Mouse (Mus musculus) CD4-positive, CD25-positive, alpha-beta regulatory T cell, adult 9 weeks (primary cell): ENCODE results near the gene Stk39. TPM values are rescaled to one million over a fixed set of nuclear protein-coding genes. Genes with fewer than 3 reads are reported as not detected.

Source experiments
- polyA plus RNA-seq: library from polyadenylated mRNA; unstranded; fragments of 100-300 nt; shearing (Covaris generic); gene quantifications from one replicate; pipeline ENCODE4 v1.2.1, GENCODE M21; 2017

Stk39 gene
- 9.6 TPM for polyA plus RNA-seq

GRCm38 (mm10) chr2:68471759-68472550 lies at the start of gene Stk39:
TSS of gene Stk39 (minus strand) at chr2:68472268.

Other genes starting within 250 kb of the Stk39 start
- gene 4933409G03Rik, start 110.1 kb upstream of the Stk39 start, polyA plus RNA-seq: not detected
- gene 4932414N04Rik, start 184.2 kb upstream of the Stk39 start, polyA plus RNA-seq: not detected